Mouse (Mus musculus) MEL (cell line): ENCODE data around the gene Cdca5. TPM values are rescaled to one million over a fixed set of nuclear protein-coding genes. Genes with fewer than 3 reads are reported as not detected.

Experiments
- DNase-seq: peaks from one replicate; pipeline ENCODE4 v3.0.0; 2011; ENCODE audit warnings: low read depth, low spot score
- H3K27ac ChIP-seq: 2 replicates; pipeline ENCODE4 v1.5.1; 2012; ENCODE audit warnings: low read depth, mild to moderate bottlenecking, control low read depth, low read length, moderate library complexity; ENCODE audit not compliant: control insufficient read depth
- H3K27me3 ChIP-seq, 2 experiments: fragments of 150-350 bp in 1 of 2; sonication (generic) in 1 of 2; 2 replicates each; pipeline ENCODE4 v1.6.1; 2012; ENCODE audit warnings: low read length in 2 of 2, mild to moderate bottlenecking in 2 of 2, improper control_type of control experiment in 1 of 2, moderate library complexity in 1 of 2; ENCODE audit not compliant: insufficient read depth in 2 of 2, control insufficient read depth in 1 of 2
- H3K36me3 ChIP-seq, 2 experiments: 2 replicates each; pipeline ENCODE4 v1.6.1; 2012 to 2014; ENCODE audit warnings: low read length in 2 of 2, improper control_type of control experiment in 1 of 2, inconsistent platforms in 1 of 2, mild to moderate bottlenecking in 1 of 2; ENCODE audit not compliant: insufficient read depth in 2 of 2, control insufficient read depth in 1 of 2
- H3K4me1 ChIP-seq, 2 experiments: fragments of 150-350 bp in 1 of 2; sonication (generic) in 1 of 2; 2 replicates each; pipeline ENCODE4 v1.6.1; 2012; ENCODE audit warnings: low read length in 2 of 2, improper control_type of control experiment in 1 of 2, mild to moderate bottlenecking in 1 of 2; ENCODE audit not compliant: insufficient read depth in 2 of 2, control insufficient read depth in 1 of 2
- H3K4me3 ChIP-seq, 2 experiments: fragments of 150-350 bp in 1 of 2; sonication (generic) in 1 of 2; 2 replicates each; pipeline ENCODE4 v1.5.1; 2012; ENCODE audit warnings: low read depth in 2 of 2, low read length in 2 of 2, mild to moderate bottlenecking in 2 of 2, moderate library complexity in 2 of 2, control low read depth in 1 of 2, improper control_type of control experiment in 1 of 2; ENCODE audit not compliant: control insufficient read depth in 1 of 2, insufficient read depth in 1 of 2
- H3K79me2 ChIP-seq: 2 replicates; pipeline ENCODE4 v1.6.1; 2012; ENCODE audit warnings: mild to moderate bottlenecking, low read length, moderate library complexity; ENCODE audit not compliant: control insufficient read depth, poor library complexity, insufficient read depth
- H3K9ac ChIP-seq: 2 replicates; pipeline ENCODE4 v1.6.1; 2012; ENCODE audit warnings: low read depth, mild to moderate bottlenecking, control low read depth, low read length, moderate library complexity; ENCODE audit not compliant: control insufficient read depth, poor library complexity, severe bottlenecking
- H3K9me3 ChIP-seq: fragments of 150-350 bp; sonication (generic); replicated peaks from 2 replicates; pipeline ENCODE4 v1.6.1; 2012; ENCODE audit warnings: mild to moderate bottlenecking, low read length, improper control_type of control experiment, moderate library complexity; ENCODE audit not compliant: insufficient read depth
- CHD1 ChIP-seq: IDR thresholded peaks from 2 replicates; pipeline ENCODE4 v1.6.1; 2012; ENCODE audit warnings: low read depth, mild to moderate bottlenecking, inconsistent platforms, low read length, improper control_type of control experiment
- CHD2 ChIP-seq: IDR thresholded peaks from 2 replicates; pipeline ENCODE4 v1.6.1; 2011; ENCODE audit warnings: low read length, improper control_type of control experiment
- CTCF ChIP-seq, 3 experiments: IDR thresholded peaks in 2 of 3; conservative IDR thresholded peaks in 1 of 3; 2 replicates each; pipeline ENCODE4 v1.5.1; 2011 to 2012; ENCODE audit warnings: low read length in 3 of 3, low read depth in 2 of 3, mild to moderate bottlenecking in 2 of 3, improper control_type of control experiment in 1 of 3, inconsistent platforms in 1 of 3, mixed read lengths in 1 of 3, moderate library complexity in 1 of 3; ENCODE audit not compliant: control insufficient read depth in 1 of 3, insufficient read depth in 1 of 3, poor library complexity in 1 of 3, severe bottlenecking in 1 of 3
- E2F4 ChIP-seq: IDR thresholded peaks from 2 replicates; pipeline ENCODE4 v1.6.1; 2011; ENCODE audit warnings: low read depth, low read length, improper control_type of control experiment, borderline replicate concordance
- ELF1 ChIP-seq: IDR thresholded peaks from 2 replicates; pipeline ENCODE4 v1.6.1; 2014; ENCODE audit warnings: low read depth, mild to moderate bottlenecking, inconsistent platforms, low read length, improper control_type of control experiment, moderate library complexity
- EP300 ChIP-seq, 2 experiments: IDR thresholded peaks; 2 replicates each; pipeline ENCODE4 v1.6.1; 2011; ENCODE audit warnings: improper control_type of control experiment in 2 of 2, low read length in 2 of 2, low read depth in 1 of 2, mild to moderate bottlenecking in 1 of 2
- ETS1 ChIP-seq: IDR thresholded peaks from 2 replicates; pipeline ENCODE4 v1.6.1; 2012; ENCODE audit warnings: low read depth, mild to moderate bottlenecking, inconsistent platforms, low read length, improper control_type of control experiment, moderate library complexity
- GABPA ChIP-seq: IDR thresholded peaks from 2 replicates; pipeline ENCODE4 v1.6.1; 2012; ENCODE audit warnings: low read depth, mild to moderate bottlenecking, inconsistent platforms, low read length, improper control_type of control experiment, moderate library complexity
- GATA1 ChIP-seq: IDR thresholded peaks from 2 replicates; pipeline ENCODE4 v1.6.1; 2011; ENCODE audit warnings: low read depth, low read length, improper control_type of control experiment
- HCFC1 ChIP-seq: IDR thresholded peaks from 2 replicates; pipeline ENCODE4 v1.6.1; 2012; ENCODE audit warnings: low read depth, mild to moderate bottlenecking, inconsistent platforms, low read length, improper control_type of control experiment, moderate library complexity
- JUND ChIP-seq: IDR thresholded peaks from 2 replicates; pipeline ENCODE4 v1.6.1; 2011; ENCODE audit warnings: low read depth, mild to moderate bottlenecking, improper control_type of control experiment, low read length
- KAT2A ChIP-seq: conservative IDR thresholded peaks from 2 replicates; pipeline ENCODE4 v1.6.1; 2012; ENCODE audit warnings: low read depth, low read length, improper control_type of control experiment, inconsistent platforms
- MAFK ChIP-seq: IDR thresholded peaks from 2 replicates; pipeline ENCODE4 v1.6.1; 2011; ENCODE audit warnings: low read depth, mild to moderate bottlenecking, low read length, improper control_type of control experiment, borderline replicate concordance
- MAX ChIP-seq: IDR thresholded peaks from 2 replicates; pipeline ENCODE4 v1.6.1; 2011; ENCODE audit warnings: low read length, improper control_type of control experiment
- MAZ ChIP-seq: IDR thresholded peaks from 2 replicates; pipeline ENCODE4 v1.6.1; 2012; ENCODE audit warnings: low read depth, mild to moderate bottlenecking, inconsistent platforms, low read length, improper control_type of control experiment
- MEF2A ChIP-seq: IDR thresholded peaks from 2 replicates; pipeline ENCODE4 v1.6.1; 2014; ENCODE audit warnings: low read depth, mild to moderate bottlenecking, inconsistent platforms, low read length, improper control_type of control experiment; ENCODE audit not compliant: poor library complexity, insufficient replicate concordance, severe bottlenecking; ENCODE audit errors: extremely low read depth
- MXI1 ChIP-seq: IDR thresholded peaks from 2 replicates; pipeline ENCODE4 v1.6.1; 2011; ENCODE audit warnings: mild to moderate bottlenecking, low read depth, low read length, improper control_type of control experiment
- MYB ChIP-seq: IDR thresholded peaks from 2 replicates; pipeline ENCODE4 v1.6.1; 2011; ENCODE audit warnings: mild to moderate bottlenecking, low read depth, low read length, improper control_type of control experiment
- MYC ChIP-seq: IDR thresholded peaks from 2 replicates; pipeline ENCODE4 v1.6.1; 2011; ENCODE audit warnings: low read depth, mild to moderate bottlenecking, low read length, improper control_type of control experiment, moderate library complexity
- NELFE ChIP-seq: IDR thresholded peaks from 2 replicates; pipeline ENCODE4 v1.6.1; 2011; ENCODE audit warnings: low read depth, low read length, improper control_type of control experiment
- NRF1 ChIP-seq: IDR thresholded peaks from 2 replicates; pipeline ENCODE4 v1.6.1; 2014; ENCODE audit warnings: low read depth, mild to moderate bottlenecking, inconsistent platforms, low read length, improper control_type of control experiment, moderate library complexity; ENCODE audit not compliant: poor library complexity, insufficient read depth, severe bottlenecking
- POLR2A ChIP-seq, 2 experiments: IDR thresholded peaks; 2 replicates each; pipeline ENCODE4 v1.6.1; 2011 to 2012; ENCODE audit warnings: low read length in 2 of 2, mild to moderate bottlenecking in 2 of 2, control low read depth in 1 of 2, improper control_type of control experiment in 1 of 2, low read depth in 1 of 2, moderate library complexity in 1 of 2; ENCODE audit not compliant: control insufficient read depth in 1 of 2, insufficient read depth in 1 of 2, poor library complexity in 1 of 2
- POLR2AphosphoS5 ChIP-seq: IDR thresholded peaks from 2 replicates; pipeline ENCODE4 v1.6.1; 2012; ENCODE audit warnings: low read depth, borderline replicate concordance, mild to moderate bottlenecking, inconsistent platforms, low read length, moderate library complexity, mixed read lengths
- RAD21 ChIP-seq: IDR thresholded peaks from 2 replicates; pipeline ENCODE4 v1.6.1; 2011; ENCODE audit warnings: mild to moderate bottlenecking, low read depth, low read length, improper control_type of control experiment
- RCOR1 ChIP-seq: IDR thresholded peaks from 2 replicates; pipeline ENCODE4 v1.6.1; 2012; ENCODE audit warnings: low read depth, mild to moderate bottlenecking, inconsistent platforms, low read length, improper control_type of control experiment
- SIN3A ChIP-seq: IDR thresholded peaks from 2 replicates; pipeline ENCODE4 v1.6.1; 2012; ENCODE audit warnings: low read length, improper control_type of control experiment, inconsistent platforms
- TAL1 ChIP-seq: IDR thresholded peaks from 2 replicates; pipeline ENCODE4 v1.6.1; 2012; ENCODE audit warnings: mild to moderate bottlenecking, inconsistent platforms, low read length, moderate library complexity, mixed read lengths
- TBP ChIP-seq: IDR thresholded peaks from 2 replicates; pipeline ENCODE4 v1.8.0; 2011; ENCODE audit warnings: low read depth, low read length, improper control_type of control experiment
- TCF12 ChIP-seq: IDR thresholded peaks from 2 replicates; pipeline ENCODE4 v1.6.1; 2014; ENCODE audit warnings: low read depth, mild to moderate bottlenecking, inconsistent platforms, low read length, improper control_type of control experiment, moderate library complexity
- UBTF ChIP-seq: IDR thresholded peaks from 2 replicates; pipeline ENCODE4 v1.6.1; 2012; ENCODE audit warnings: low read depth, mild to moderate bottlenecking, inconsistent platforms, low read length, improper control_type of control experiment, moderate library complexity, borderline replicate concordance; ENCODE audit not compliant: insufficient read depth
- USF1 ChIP-seq: IDR thresholded peaks from 2 replicates; pipeline ENCODE4 v1.6.1; 2014; ENCODE audit warnings: low read depth, mild to moderate bottlenecking, inconsistent platforms, low read length, improper control_type of control experiment, moderate library complexity
- USF2 ChIP-seq, 2 experiments: IDR thresholded peaks; 2 replicates each; pipeline ENCODE4 v1.6.1; 2011 to 2012; ENCODE audit warnings: improper control_type of control experiment in 2 of 2, low read length in 2 of 2, borderline replicate concordance in 1 of 2, inconsistent platforms in 1 of 2, low read depth in 1 of 2, mild to moderate bottlenecking in 1 of 2; ENCODE audit not compliant: insufficient read depth in 1 of 2
- ZC3H11A ChIP-seq: IDR thresholded peaks from 2 replicates; pipeline ENCODE4 v1.6.1; 2012; ENCODE audit warnings: low read depth, mild to moderate bottlenecking, inconsistent platforms, low read length, improper control_type of control experiment
- ZMIZ1 ChIP-seq: IDR thresholded peaks from 2 replicates; pipeline ENCODE4 v1.6.1; 2012; ENCODE audit warnings: low read depth, mild to moderate bottlenecking, inconsistent platforms, low read length, improper control_type of control experiment, moderate library complexity
- ZNF384 ChIP-seq: IDR thresholded peaks from 2 replicates; pipeline ENCODE4 v1.6.1; 2012; ENCODE audit warnings: low read depth, mild to moderate bottlenecking, inconsistent platforms, low read length, improper control_type of control experiment
- polyA plus RNA-seq, 2 experiments: library from polyadenylated mRNA; stranded (reverse) in 1 of 2; unstranded in 1 of 2; fragments of >175 nt in 1 of 2; fragments of >200 nt in 1 of 2; gene quantifications; 2 replicates each; pipeline versions ENCODE4 v1.2.1 to v1.2.4; 2012; ENCODE audit warnings: low replicate concordance in 2 of 2, low read depth in 1 of 2; ENCODE audit not compliant: insufficient read length in 2 of 2, insufficient read depth in 1 of 2, missing spikeins in 1 of 2
- total RNA-seq: library from RNA; depleted of rRNA; stranded (reverse); fragments of 300-350 nt; gene quantifications from 2 replicates; pipeline ENCODE4 v1.2.3, GENCODE M21; 2012

Gene Cdca5
- total and polyA plus RNA-seq, 3 experiments: 48.5 to 56.5 TPM; not detected in 1

DNA sequence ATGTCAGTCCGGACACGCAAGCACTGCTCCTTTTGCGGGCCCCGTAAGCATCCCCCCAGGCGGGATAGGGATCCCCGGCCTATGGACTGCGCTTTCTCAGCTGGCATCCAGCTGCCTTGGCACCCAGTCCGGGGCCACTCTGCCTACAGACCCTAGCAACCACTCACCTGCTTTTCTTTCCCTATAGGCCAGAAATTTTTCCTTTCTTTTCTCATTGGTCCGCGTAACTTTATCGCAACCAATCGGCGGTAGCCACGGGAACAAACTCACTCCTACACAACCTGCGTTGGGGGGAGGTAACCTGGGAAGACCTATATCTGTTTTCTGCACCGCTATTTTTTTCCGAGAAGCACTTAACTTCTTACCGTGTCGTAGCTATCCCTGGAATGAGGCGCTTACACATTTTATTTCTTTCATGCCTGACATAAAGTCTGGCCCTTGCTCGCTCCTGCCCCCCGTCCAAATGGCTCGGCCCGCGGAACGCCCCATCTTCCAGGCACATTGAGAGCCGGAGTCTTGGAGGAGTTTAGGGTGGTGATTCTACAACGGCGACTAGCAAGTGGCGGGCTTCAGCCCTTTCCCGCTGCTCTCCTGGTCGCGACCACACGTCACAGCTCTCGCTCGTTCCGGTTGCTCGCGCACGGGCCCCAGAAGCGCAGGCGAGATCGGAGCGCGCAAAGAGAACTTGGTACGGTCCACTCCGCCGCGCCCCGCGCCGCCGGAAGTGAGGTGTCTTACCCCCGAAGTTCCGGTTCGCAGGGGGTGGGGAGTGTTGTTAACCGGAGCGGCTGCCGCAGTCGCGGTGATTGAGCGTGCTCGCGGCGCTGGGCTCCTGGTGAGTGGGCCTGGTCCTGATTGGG, 38.3 kb upstream of the Cdca5 start, which contains the start of gene Syvn1:
TSS of gene Syvn1 (plus strand) at position 283 of the 860 bp plus-strand sequence.
- H3K36me3 ChIP-seq: peaks cover under 1 to 12% of the 10 kb centered on the region in 2 experiments; a peak in 2 of 4 replicates
- peaks cover 22% of the 10 kb centered on the region for H3K79me2 ChIP-seq
- H3K4me1 ChIP-seq: peaks cover 3 to 23% of the 10 kb centered on the region in 2 experiments; a peak in 3 of 4 replicates
- H3K9me3 ChIP-seq: no peaks in the 10 kb centered on the region
- H3K4me3 ChIP-seq: peak within 1 kb of the TSS; percentile 61 to 81
- peak; percentile 98 for DNase-seq
- no peaks in the 10 kb centered on the region for H3K27me3 ChIP-seq
- H3K27ac ChIP-seq: peak within 1 kb of the TSS; percentile 94
- H3K9ac ChIP-seq: peak within 1 kb of the TSS; percentile 77
- TF ChIP-seq JUND: no peak
- no peak for TF ChIP-seq EP300 (IDR thresholded peaks at IDR 0.05; ENCODE audit: low read depth in 1 of 2, low read length in 2 of 2)
- TF ChIP-seq GATA1: no peak
- peak; percentile 73 to 86 for TF ChIP-seq POLR2A (IDR thresholded peaks at IDR 0.05; ENCODE audit: control insufficient read depth in 1 of 2, insufficient read depth in 1 of 2, low read depth in 1 of 2, low read length in 2 of 2, poor library complexity in 1 of 2)
- 0 out of 2 replicates have a peak, but pooled peaks have one; percentile 18 for TF ChIP-seq MYC
- TF ChIP-seq E2F4: no peak
- no peak for TF ChIP-seq GABPA
- no peak; the same call in 1 of the 2 replicates for TF ChIP-seq POLR2AphosphoS5
- no peak for TF ChIP-seq CTCF (IDR thresholded peaks at IDR 0.05 in 2 of 3, conservative IDR thresholded peaks at IDR 0.05 in 1 of 3; ENCODE audit: control insufficient read depth in 1 of 3, insufficient read depth in 1 of 3, low read depth in 2 of 3, low read length in 3 of 3, poor library complexity in 1 of 3, severe bottlenecking in 1 of 3)
- TF ChIP-seq MAX: peak; percentile 50; the same call in 1 of the 2 replicates
- peak; percentile 63 for TF ChIP-seq NELFE
- peak; percentile 69 for TF ChIP-seq ZNF384
- no peak for TF ChIP-seq RAD21
- TF ChIP-seq MEF2A: no peak
- TF ChIP-seq UBTF: no peak
- TF ChIP-seq USF1: no peak; the same call in 1 of the 2 replicates
- TF ChIP-seq TAL1: no peak
- TF ChIP-seq ETS1: peak; percentile 84
- peak; percentile 92 for TF ChIP-seq MAZ
- no peak for TF ChIP-seq USF2 (IDR thresholded peaks at IDR 0.05; ENCODE audit: borderline replicate concordance in 1 of 2, insufficient read depth in 1 of 2, low read depth in 1 of 2, low read length in 2 of 2)
- peak; percentile 59; the same call in 1 of the 2 replicates for TF ChIP-seq ELF1
- no peak for TF ChIP-seq MYB
- peak; percentile 88 for TF ChIP-seq SIN3A
- peak; percentile 83 for TF ChIP-seq HCFC1
- TF ChIP-seq TCF12: peak; percentile 53
- TF ChIP-seq KAT2A: peak; percentile 36; the same call in 1 of the 2 replicates
- peak; percentile 52 for TF ChIP-seq NRF1
- peak; percentile 96 for TF ChIP-seq TBP
- no peak for TF ChIP-seq RCOR1
- peak; percentile 79 for TF ChIP-seq MXI1
- no peak; the same call in 1 of the 2 replicates for TF ChIP-seq MAFK
- peak; percentile 95 for TF ChIP-seq CHD2
- peak; percentile 83 for TF ChIP-seq ZMIZ1
- TF ChIP-seq CHD1: peak; percentile 98
- no peak for TF ChIP-seq ZC3H11A
